Mouse (Mus musculus) hindbrain, embryonic 10.5 days (tissue): ENCODE results near the gene Pkib. TPM values are rescaled to one million over a fixed set of nuclear protein-coding genes. Genes with fewer than 3 reads are reported as not detected.
A peak's percentile ranks its signal among the peaks of the same experiment; 100 is the strongest.

Source experiments
- DNase-seq: peaks from one replicate; pipeline ENCODE4 v3.0.0-alpha.2; 2017; ENCODE audit warnings: low spot score
- H3K27ac ChIP-seq: fragments of 300-500 bp; sonication (generic); 2 replicates; pipeline ENCODE4 v1.5.1; 2016; ENCODE audit warnings: mild to moderate bottlenecking, moderate library complexity
- H3K27me3 ChIP-seq: fragments of 300-500 bp; sonication (generic); 2 replicates; pipeline ENCODE4 v1.6.1; 2016; ENCODE audit warnings: mild to moderate bottlenecking; ENCODE audit not compliant: poor library complexity, insufficient read depth, severe bottlenecking
- H3K36me3 ChIP-seq: fragments of 300-500 bp; sonication (generic); 2 replicates; pipeline ENCODE4 v1.6.1; 2016; ENCODE audit warnings: mild to moderate bottlenecking, moderate library complexity
- H3K4me1 ChIP-seq: fragments of 300-500 bp; sonication (generic); replicated peaks from 2 replicates; pipeline ENCODE4 v1.6.1; 2016; ENCODE audit warnings: mild to moderate bottlenecking
- H3K4me3 ChIP-seq: fragments of 300-500 bp; sonication (generic); 2 replicates; pipeline ENCODE4 v1.5.1; 2016; ENCODE audit warnings: mild to moderate bottlenecking, moderate library complexity
- H3K9me3 ChIP-seq: fragments of 300-500 bp; sonication (generic); 2 replicates; pipeline ENCODE4 v1.6.1; 2016; ENCODE audit warnings: mild to moderate bottlenecking, moderate library complexity
- WGBS: fragments of 180-500 bp; shearing (Covaris S2); methylation state at CpG from one replicate; pipeline ENCODE4 v1.1.7; 2016; 5-methylcytosine and 5-hydroxymethylcytosine counted together
- polyA plus RNA-seq: library from polyadenylated mRNA; unstranded; fragments of >200 nt; fragmentation: Nextera tagmentation; extraction: Ambion mirVana; gene quantifications from 2 replicates; pipeline ENCODE4 v1.2.1, GENCODE M21; 2016

Pkib gene
- polyA plus RNA-seq, 1 experiment from 2014 or later, result 2.4 TPM

GRCm38 (mm10) chr10:57743606-57744016, 111.8 kb downstream of the Pkib start:
- Histone ChIP-seq H3K36me3 (no peaks in the 10 kb centered on the region), H3K4me1 (peaks cover 6% of the 10 kb centered on the region), H3K4me3 (peak overlapping the region; percentile 45), H3K9me3 (no peaks in the 10 kb centered on the region), H3K27me3 (no peaks in the 10 kb centered on the region), H3K27ac (0 out of 2 replicates have a peak overlapping the region, but pooled peaks have one; percentile 66)
- 8% methylated on average over 6 of the region's 6 CpGs for WGBS
- DNase-seq, result peak; percentile 61

- no peak for DNase-seq
- H3K36me3 ChIP-seq, result no peaks in the 10 kb centered on the region
- 43% methylated on average over 2 of the region's 2 CpGs for WGBS
- no peak overlapping the region for H3K4me3 ChIP-seq
- no peaks in the 10 kb centered on the region for H3K27me3 ChIP-seq
- peak overlapping the region; percentile 19; the same call in 1 of the 2 replicates for H3K27ac ChIP-seq
- H3K4me1 ChIP-seq, result peaks cover 6% of the 10 kb centered on the region
- H3K9me3 ChIP-seq, result no peaks in the 10 kb centered on the region
Measured at GRCm38 (mm10) chr10:57744128-57744765, 112.5 kb downstream of the Pkib start.

- DNase-seq, result no peak
- H3K9me3 ChIP-seq, result no peaks in the 10 kb centered on the region
- H3K36me3 ChIP-seq, result no peaks in the 10 kb centered on the region
- H3K4me1 ChIP-seq, result peaks cover 6% of the 10 kb centered on the region
- no peaks in the 10 kb centered on the region for H3K27me3 ChIP-seq
- no peak overlapping the region for H3K27ac ChIP-seq
- H3K4me3 ChIP-seq, result no peak overlapping the region
Measured at GRCm38 (mm10) chr10:57745452-57745851, 113.7 kb downstream of the Pkib start.

GRCm38 (mm10) chr10:57747127-57747526, 115.3 kb downstream of the Pkib start:
- Histone ChIP-seq H3K36me3 (no peaks in the 10 kb centered on the region), H3K9me3 (no peaks in the 10 kb centered on the region), H3K4me3 (no peak overlapping the region), H3K27ac (no peak overlapping the region), H3K27me3 (no peaks in the 10 kb centered on the region), H3K4me1 (peaks cover 6% of the 10 kb centered on the region)
- DNase-seq, result no peak

GRCm38 (mm10) chr10:57753343-57753742, 121.6 kb downstream of the Pkib start:
- Histone ChIP-seq H3K4me1 (no peaks in the 10 kb centered on the region), H3K27me3 (no peaks in the 10 kb centered on the region), H3K36me3 (no peaks in the 10 kb centered on the region), H3K9me3 (no peaks in the 10 kb centered on the region), H3K4me3 (no peak overlapping the region), H3K27ac (no peak overlapping the region)
- 98% methylated on average over 1 of the region's 1 CpGs for WGBS
- no peak for DNase-seq

GRCm38 (mm10) chr10:57755201-57755736, 123.5 kb downstream of the Pkib start:
- no peak for DNase-seq
- H3K36me3 ChIP-seq, result no peaks in the 10 kb centered on the region
- H3K27ac ChIP-seq, result no peak overlapping the region
- no peaks in the 10 kb centered on the region for H3K4me1 ChIP-seq
- WGBS, result 91% methylated on average over 2 of the region's 2 CpGs
- no peak overlapping the region for H3K4me3 ChIP-seq
- no peaks in the 10 kb centered on the region for H3K27me3 ChIP-seq
- no peaks in the 10 kb centered on the region for H3K9me3 ChIP-seq

- H3K27me3 ChIP-seq, result no peaks in the 10 kb centered on the region
- no peak for DNase-seq
Measured at GRCm38 (mm10) chr10:57758999-57759398, 127.2 kb downstream of the Pkib start.

GRCm38 (mm10) chr10:57760694-57761093, 128.9 kb downstream of the Pkib start:
- 71% methylated on average over 3 of the region's 3 CpGs for WGBS
- Histone ChIP-seq H3K4me1 (no peaks in the 10 kb centered on the region), H3K27ac (no peak overlapping the region), H3K27me3 (no peaks in the 10 kb centered on the region), H3K36me3 (no peaks in the 10 kb centered on the region), H3K4me3 (no peak overlapping the region), H3K9me3 (no peaks in the 10 kb centered on the region)
- no peak for DNase-seq

More at GRCm38 (mm10) chr10:57758999-57759398, 127.2 kb downstream of the Pkib start:
- no peaks in the 10 kb centered on the region for H3K9me3 ChIP-seq
- H3K27ac ChIP-seq, result no peak overlapping the region
- H3K4me3 ChIP-seq, result no peak overlapping the region
- no peaks in the 10 kb centered on the region for H3K4me1 ChIP-seq
- H3K36me3 ChIP-seq, result no peaks in the 10 kb centered on the region
- WGBS, result 93% methylated on average over 2 of the region's 2 CpGs

GRCm38 (mm10) chr10:57763044-57763443, 131.3 kb downstream of the Pkib start:
- Histone ChIP-seq H3K36me3 (no peaks in the 10 kb centered on the region), H3K4me1 (no peaks in the 10 kb centered on the region), H3K27me3 (no peaks in the 10 kb centered on the region), H3K4me3 (no peak overlapping the region), H3K27ac (no peak overlapping the region), H3K9me3 (no peaks in the 10 kb centered on the region)
- 60% methylated on average over 1 of the region's 1 CpGs for WGBS
- no peak for DNase-seq

GRCm38 (mm10) chr10:57783289-57784130, 151.7 kb downstream of the Pkib start:
- Histone ChIP-seq H3K27ac (peak overlapping the region; percentile 89), H3K36me3 (peaks cover 17% of the 10 kb centered on the region), H3K4me1 (peaks cover 48% of the 10 kb centered on the region), H3K27me3 (no peaks in the 10 kb centered on the region), H3K9me3 (no peaks in the 10 kb centered on the region), H3K4me3 (peak overlapping the region; percentile 33)
- 29% methylated on average over 13 of the region's 13 CpGs for WGBS
- DNase-seq, result peak; percentile 32

GRCm38 (mm10) chr10:57784131-57784875, 152.5 kb downstream of the Pkib start:
- Histone ChIP-seq H3K9me3 (no peaks in the 10 kb centered on the region), H3K27me3 (no peaks in the 10 kb centered on the region), H3K36me3 (peaks cover 23% of the 10 kb centered on the region), H3K4me3 (peak overlapping the region; percentile 57), H3K27ac (peak overlapping the region; percentile 89), H3K4me1 (peaks cover 48% of the 10 kb centered on the region)
- WGBS, result 7% methylated on average over 7 of the region's 7 CpGs
- peak; percentile 92 for DNase-seq

GRCm38 (mm10) chr10:57784876-57785150, 153.0 kb downstream of the Pkib start, which contains the start of gene Fabp7:
TSS of gene Fabp7 (plus strand) at chr10:57784881.
- H3K27ac ChIP-seq, result peak within 1 kb of the TSS; percentile 89
- DNase-seq, result no peak
- WGBS, result 11% methylated on average over 7 of the region's 7 CpGs
- peak within 1 kb of the TSS; percentile 57 for H3K4me3 ChIP-seq
- peaks cover 46% of the 10 kb centered on the region for H3K4me1 ChIP-seq
- peaks cover 29% of the 10 kb centered on the region for H3K36me3 ChIP-seq
- no peaks in the 10 kb centered on the region for H3K27me3 ChIP-seq
- H3K9me3 ChIP-seq, result no peaks in the 10 kb centered on the region
